Mouse (Mus musculus): Measurements from ENCODE around the gene 4931406C07Rik.

- no peak for TF ChIP-seq POLR2A (IDR thresholded peaks at IDR 0.05; ENCODE audit: insufficient read length, low read depth)
- TF ChIP-seq POLR2AphosphoS2 (IDR thresholded peaks at IDR 0.05; ENCODE audit: insufficient read length, low read depth), result no peak
- TF ChIP-seq MYOD1 (IDR thresholded peaks at IDR 0.05; ENCODE audit: control insufficient read depth in 1 of 3, insufficient read length in 2 of 3, low read depth in 2 of 3), result no peak
Observed at GRCm38 (mm10) chr9:15239042-15239925, 67.0 kb downstream of the 4931406C07Rik start, which contains the start of gene Vstm5.
